Comparison of ENCODE assay signal across 12 mouse cellular contexts in genomic region chr4:145004176-145004575, GRCm38 (mm10).
DNase-seq lines count a peak whose midpoint lies in the region; ATAC-seq and TF ChIP-seq lines count a peak whose summit lies in the region.
"Had no signal": no experiment of that assay in that cellular context is flagged by ENCODE, and none has a peak within 500 bp of the region (broad histone marks: within the 10 kb centered on the region; RNA-seq: fewer than 3 reads in every experiment).

No protein-coding gene starts in this region.

- no peak for TF ChIP-seq POLR2A in lung, adult 2 months (IDR thresholded peaks at IDR 0.05; ENCODE audit: borderline replicate concordance, extremely low read depth, low read depth, low read length)

- peak; percentile 37 to 58 for DNase-seq in heart, postnatal 14 days
- DNase-seq in heart, embryonic 10.5 days (ENCODE audit: low spot score) = no peak
- DNase-seq in lung, postnatal 0 days (ENCODE audit: low spot score) = peak; percentile 67
- no peak for DNase-seq in lung, adult 2 months
- peak; percentile 23 for DNase-seq in cerebellum, adult 8-10 months
- DNase-seq in thymus, postnatal 36 days = no peak
- no peak for DNase-seq in adrenal gland, postnatal 36 days
- DNase-seq: embryo, embryonic 11 days; thymus, adult 2 months had no signal

- H3K4me2 ChIP-seq in lung, postnatal 0 days (replicated peaks; ENCODE audit: low read depth, low read length) = no peak overlapping the region

- no peak overlapping the region for H3K9ac ChIP-seq in lung, postnatal 0 days (replicated peaks; ENCODE audit: low read depth)

- WGBS in heart, embryonic 10.5 days = 87% methylated on average over 6 of the region's 6 CpGs
- WGBS in lung, postnatal 0 days = 59% methylated on average over 6 of the region's 6 CpGs
- WGBS in lung, adult 2 months = 72% methylated on average over 6 of the region's 6 CpGs

- H3K27ac ChIP-seq in heart, embryonic 10.5 days = no peak overlapping the region
- H3K27ac ChIP-seq in lung, postnatal 0 days (ENCODE audit: low read length) = 0 out of 2 replicates have a peak overlapping the region, but pooled peaks have one; percentile 40

- no peaks in the 10 kb centered on the region for H3K9me3 ChIP-seq in heart, embryonic 10.5 days
- H3K9me3 ChIP-seq in lung, postnatal 0 days (ENCODE audit: low read length) = no peaks in the 10 kb centered on the region

- ATAC-seq in lung, postnatal 0 days = peak; percentile 31
- ATAC-seq: activated CD4-positive, CD25-positive, alpha-beta regulatory T cell, adult 4 months; CD4-positive, CD25-positive, alpha-beta regulatory T cell, adult 4 months; forebrain, embryonic 16.5 days had no signal

- no peaks in the 10 kb centered on the region for H3K27me3 ChIP-seq in heart, embryonic 10.5 days (ENCODE audit: insufficient read depth, poor library complexity, severe bottlenecking)
- no peaks in the 10 kb centered on the region for H3K27me3 ChIP-seq in lung, postnatal 0 days (replicated peaks; ENCODE audit: insufficient read depth, low read length)

- intact Hi-C loops in heart, postnatal 14 days (cut with DNase I) = no loop called here

- H3K4me1 ChIP-seq in heart, embryonic 10.5 days = peaks cover 31% of the 10 kb centered on the region
- H3K4me1 ChIP-seq in lung, postnatal 0 days (ENCODE audit: insufficient read depth, low read depth, low read length) = peaks cover 11% of the 10 kb centered on the region
- H3K4me1 ChIP-seq in lung, adult 2 months (ENCODE audit: control insufficient read depth, insufficient read depth, low read length) = peaks cover 18% of the 10 kb centered on the region

- no peaks in the 10 kb centered on the region for H3K36me3 ChIP-seq in heart, embryonic 10.5 days
- 0 out of 2 replicates have a peak, but pooled peaks cover 3% of the 10 kb centered on the region for H3K36me3 ChIP-seq in lung, postnatal 0 days (ENCODE audit: insufficient read depth, low read length)

- no peak overlapping the region for H3K4me3 ChIP-seq in heart, embryonic 10.5 days
- no peak overlapping the region for H3K4me3 ChIP-seq in lung, postnatal 0 days (ENCODE audit: low read depth, low read length)
- H3K4me3 ChIP-seq in lung, adult 2 months (replicated peaks; ENCODE audit: extremely low read depth, low read depth, low read length) = no peak overlapping the region

- TF ChIP-seq CTCF in lung, postnatal 0 days (IDR thresholded peaks at IDR 0.05) = no peak
- no peak for TF ChIP-seq CTCF in lung, adult 2 months (IDR thresholded peaks at IDR 0.05; ENCODE audit: insufficient read depth, low read length)

- no peak for TF ChIP-seq EP300 in lung, postnatal 0 days (IDR thresholded peaks at IDR 0.05)

Comparison
In these comparisons a context has a peak if more than half of its experiments do, and no peak if none do; other contexts are left out.
1. DNase-seq: peak in heart, postnatal 14 days (2 of 2), lung, postnatal 0 days (single experiment) and cerebellum, adult 8-10 months (single experiment); none in heart, embryonic 10.5 days (single experiment), lung, adult 2 months (single experiment), thymus, postnatal 36 days (0 of 2) and adrenal gland, postnatal 36 days (0 of 2).